Comparison of ENCODE assay signal across 8 mouse cellular contexts in genomic region chr6:140593420-140594170, GRCm38 (mm10). TPM values are rescaled to one million over a fixed set of nuclear protein-coding genes. Genes with fewer than 3 reads are reported as not detected.
DNase-seq lines count a peak whose midpoint lies in the region; ATAC-seq and TF ChIP-seq lines count a peak whose summit lies in the region.

No protein-coding gene starts in this region.

- WGBS in liver, embryonic 15.5 days (ENCODE audit: insufficient replicate concordance) = 74% methylated on average over 17 of the region's 17 CpGs
- 82% methylated on average over 17 of the region's 17 CpGs for WGBS in liver, embryonic 12.5 days (ENCODE audit: insufficient replicate concordance)
- whole genome bisulfite sequencing in olfactory bulb, adult 2 months = 34% methylated on average over 17 of the region's 17 CpGs

- TF ChIP-seq POLR2A in olfactory bulb, adult 2 months (IDR thresholded peaks at IDR 0.05; ENCODE audit: insufficient read depth, low read depth, low read length) = no peak

- H3K36me3 ChIP-seq in liver, embryonic 15.5 days (replicated peaks) = 0 out of 2 replicates have a peak, but pooled peaks cover 3% of the 10 kb centered on the region
- peaks cover 40% of the 10 kb centered on the region for H3K36me3 ChIP-seq in liver, embryonic 12.5 days

- no peaks in the 10 kb centered on the region for H3K9me3 ChIP-seq in liver, embryonic 15.5 days (replicated peaks)
- H3K9me3 ChIP-seq in liver, embryonic 12.5 days (replicated peaks) = no peaks in the 10 kb centered on the region

- H3K27ac ChIP-seq in liver, embryonic 15.5 days (replicated peaks) = no peak overlapping the region
- no peak overlapping the region for H3K27ac ChIP-seq in liver, embryonic 12.5 days
- peak overlapping the region; percentile 45; the same call in 1 of the 2 replicates for H3K27ac ChIP-seq in olfactory bulb, adult 2 months (ENCODE audit: insufficient read depth, low read depth, low read length)

- H3K27me3 ChIP-seq in liver, embryonic 15.5 days = no peaks in the 10 kb centered on the region
- H3K27me3 ChIP-seq in liver, embryonic 12.5 days (replicated peaks) = no peaks in the 10 kb centered on the region

- no peak overlapping the region for H3K9ac ChIP-seq in liver, embryonic 15.5 days
- H3K9ac ChIP-seq in liver, embryonic 12.5 days = no peak overlapping the region

- H3K4me3 ChIP-seq in liver, embryonic 15.5 days (replicated peaks) = no peak overlapping the region
- no peak overlapping the region for H3K4me3 ChIP-seq in liver, embryonic 12.5 days
- H3K4me3 ChIP-seq in olfactory bulb, adult 2 months (ENCODE audit: insufficient read depth, low read depth, low read length) = no peak overlapping the region

- H3K4me2 ChIP-seq in liver, embryonic 15.5 days = no peak overlapping the region
- H3K4me2 ChIP-seq in liver, embryonic 12.5 days = no peak overlapping the region

- no peaks in the 10 kb centered on the region for H3K4me1 ChIP-seq in liver, embryonic 15.5 days (replicated peaks)
- no peaks in the 10 kb centered on the region for H3K4me1 ChIP-seq in liver, embryonic 12.5 days
- peaks cover 8% of the 10 kb centered on the region for H3K4me1 ChIP-seq in olfactory bulb, adult 2 months (ENCODE audit: control insufficient read depth, insufficient read depth, low read length)

- ATAC-seq in liver, embryonic 15.5 days (ENCODE audit: insufficient read depth) = peak; percentile 60
- ATAC-seq in liver, embryonic 12.5 days = no peak

- no peak for TF ChIP-seq CTCF in olfactory bulb, adult 2 months (IDR thresholded peaks at IDR 0.05; ENCODE audit: insufficient read depth, low read depth, low read length)

- DNase-seq in cerebellum, postnatal 25 days = peak; percentile 72 to 77
- DNase-seq in heart, postnatal 4 days = peak; percentile 27
- DNase-seq in left cerebral cortex, adult 11 months (ENCODE audit: low spot score) = peak; percentile 49
- no peak for DNase-seq in B cell, adult 2 months
- no peak for DNase-seq in embryo, embryonic 10 days (ENCODE audit: low spot score)

RNA-seq across cellular contexts. Expression of gene Aebp2, which starts 28.9 kb away (rescaled TPM):
- polyA plus RNA-seq in liver, embryonic 15.5 days (2015; fragmentation: Nextera tagmentation; extraction: Ambion mirVana) = 2.7 and 3.1 TPM in 2 replicates
- polyA plus RNA-seq in liver, embryonic 12.5 days (2016; fragmentation: Nextera tagmentation; extraction: Ambion mirVana) = 6.1 and 6.5 TPM in 2 replicates
- total RNA-seq in heart, postnatal 4 days (2021) = 10 to 100 TPM; 49.0 to 49.1 TPM
- polyA plus RNA-seq in olfactory bulb, adult 2 months (2012; ENCODE audit: insufficient read depth, insufficient read length, low replicate concordance, missing spikeins) = 77.1 TPM in 1 of 2 replicates, not detected in the other

Comparison
In these comparisons a context has a peak if more than half of its experiments do, and no peak if none do; other contexts are left out.
1. DNase-seq: peak in cerebellum, postnatal 25 days (2 of 2), heart, postnatal 4 days (single experiment) and left cerebral cortex, adult 11 months (single experiment); none in B cell, adult 2 months (0 of 2) and embryo, embryonic 10 days (single experiment).